23 mouse cellular contexts compared by ENCODE assay signal in the genomic region with DNA sequence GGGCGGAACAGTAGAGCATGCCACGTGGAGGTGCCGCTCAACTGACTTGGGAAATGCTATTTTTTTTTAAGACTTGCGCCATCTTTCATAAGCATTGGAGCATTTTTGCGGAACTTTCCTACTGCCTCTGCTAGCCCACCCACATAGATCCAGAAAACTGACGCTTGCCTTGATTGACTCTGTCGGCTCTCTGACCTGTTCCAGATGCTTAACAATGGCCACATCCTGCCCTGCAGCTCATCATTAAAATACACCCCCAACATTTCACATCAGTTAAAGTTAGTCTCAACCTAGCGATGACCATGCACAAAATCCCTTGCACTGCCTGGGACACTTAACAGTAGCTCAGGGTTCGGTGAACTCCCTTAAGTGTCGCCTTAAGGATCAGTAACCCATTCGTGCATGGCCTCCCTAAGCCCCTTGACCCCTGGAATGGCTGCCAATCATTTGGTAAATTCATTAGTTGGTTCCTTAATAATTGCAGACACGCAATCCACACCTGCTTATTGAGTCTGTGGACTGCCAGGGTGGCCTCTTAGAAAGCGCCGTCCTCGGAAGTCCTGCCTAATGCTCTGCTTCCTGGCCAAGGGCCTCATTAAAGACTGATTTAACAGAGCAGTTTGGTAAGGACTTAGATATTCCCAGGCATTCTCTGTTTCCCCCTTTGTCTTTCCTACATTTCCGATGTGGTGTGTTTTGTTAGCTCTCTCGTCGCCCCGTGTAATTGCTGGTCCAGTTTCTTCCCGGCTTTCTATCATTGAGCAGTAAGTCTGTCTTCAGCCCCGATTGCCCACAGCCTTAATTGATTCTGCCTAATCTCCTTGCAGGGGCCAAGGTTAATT. TPM values are rescaled to one million over a fixed set of nuclear protein-coding genes. Genes with fewer than 3 reads are reported as not detected.
DNase-seq lines count a peak whose midpoint lies in the region; ATAC-seq lines count a peak whose summit lies in the region.
"Had no signal": no experiment of that assay in that cellular context is flagged by ENCODE, and none has a peak within 500 bp of the region (broad histone marks: within the 10 kb centered on the region; RNA-seq: fewer than 3 reads in every experiment).

No protein-coding gene starts in this region.

- H3K4me3 ChIP-seq in midbrain, embryonic 12.5 days = no peak overlapping the region
- H3K4me3 ChIP-seq in midbrain, embryonic 15.5 days = no peak overlapping the region
- H3K4me3 ChIP-seq: heart, adult 2 months; left cerebral cortex, adult 2 months; lung, embryonic 15.5 days had no signal

- ATAC-seq in midbrain, embryonic 12.5 days (ENCODE audit: low FRiP score, low read depth) = no peak
- ATAC-seq in midbrain, embryonic 15.5 days (replicated peaks) = no peak
- ATAC-seq: forebrain, embryonic 14.5 days; hindbrain, postnatal 0 days had no signal

- 44% methylated on average over 21 of the region's 21 CpGs for WGBS in midbrain, embryonic 12.5 days
- 39% methylated on average over 21 of the region's 21 CpGs for WGBS in midbrain, embryonic 15.5 days

- H3K27ac ChIP-seq in midbrain, embryonic 12.5 days (replicated peaks) = no peak overlapping the region
- no peak overlapping the region for H3K27ac ChIP-seq in midbrain, embryonic 15.5 days
- H3K27ac ChIP-seq: heart, adult 2 months; hindbrain, postnatal 0 days; left cerebral cortex, adult 2 months; liver, embryonic 14.5 days; lung, embryonic 15.5 days had no signal

- H3K36me3 ChIP-seq in midbrain, embryonic 12.5 days = no peaks in the 10 kb centered on the region
- H3K36me3 ChIP-seq in midbrain, embryonic 15.5 days (replicated peaks) = no peaks in the 10 kb centered on the region
- H3K36me3 ChIP-seq: lung, embryonic 15.5 days had no signal

- H3K4me2 ChIP-seq in midbrain, embryonic 12.5 days (replicated peaks) = 0 out of 2 replicates have a peak overlapping the region, but pooled peaks have one; percentile 0
- H3K4me2 ChIP-seq in midbrain, embryonic 15.5 days = no peak overlapping the region
- H3K4me2 ChIP-seq: lung, embryonic 15.5 days had no signal

- peaks cover 20% of the 10 kb centered on the region for H3K27me3 ChIP-seq in midbrain, embryonic 12.5 days
- H3K27me3 ChIP-seq in midbrain, embryonic 15.5 days (replicated peaks) = no peaks in the 10 kb centered on the region
- H3K27me3 ChIP-seq: lung, embryonic 15.5 days had no signal

- no peak overlapping the region for H3K9ac ChIP-seq in midbrain, embryonic 12.5 days (replicated peaks)
- H3K9ac ChIP-seq in midbrain, embryonic 15.5 days = no peak overlapping the region
- H3K9ac ChIP-seq: liver, embryonic 14.5 days; lung, embryonic 15.5 days had no signal

- peaks cover 25% of the 10 kb centered on the region for H3K4me1 ChIP-seq in midbrain, embryonic 12.5 days
- H3K4me1 ChIP-seq in midbrain, embryonic 15.5 days = peaks cover 7% of the 10 kb centered on the region; the same call in 1 of the 2 replicates
- H3K4me1 ChIP-seq: lung, embryonic 15.5 days had no signal

- peak; percentile 39 for DNase-seq in embryo, embryonic 10.5 days (ENCODE audit: low spot score)
- DNase-seq in forelimb bud, embryonic 11.5 days (ENCODE audit: low read depth, low spot score) = peak; percentile 63
- DNase-seq in retina, embryonic 14.5 days (ENCODE audit: low spot score) = peak; percentile 72
- no peak for DNase-seq in right cerebral cortex, adult 18-20 months
- no peak for DNase-seq in urinary bladder, adult 2 months (ENCODE audit: low spot score)
- DNase-seq: adrenal gland, adult 2 months; cerebellum, adult 8-10 months; gastrocnemius, postnatal 14 days; heart, adult 2 months; heart, postnatal 4 days; kidney, adult 2 months; kidney, postnatal 25 days; left cerebral cortex, postnatal 4 days; lung, postnatal 4 days; thymus, adult 18-20 months had no signal

- no peaks in the 10 kb centered on the region for H3K9me3 ChIP-seq in midbrain, embryonic 12.5 days
- no peaks in the 10 kb centered on the region for H3K9me3 ChIP-seq in midbrain, embryonic 15.5 days
- H3K9me3 ChIP-seq: lung, embryonic 15.5 days had no signal

RNA-seq across cellular contexts. Expression of a gene that starts 25.7 kb away (rescaled TPM):
- 0.17 and 0.61 TPM in 2 replicates for polyA plus RNA-seq in midbrain, embryonic 12.5 days (2016; fragmentation: Nextera tagmentation; extraction: Ambion mirVana)
- 0.52 and 0.80 TPM in 2 replicates for polyA plus RNA-seq in midbrain, embryonic 15.5 days (2015; fragmentation: Nextera tagmentation; extraction: Ambion mirVana)
- 0.15 and 0.21 TPM in 2 replicates for polyA plus RNA-seq in urinary bladder, adult 2 months (2012; rRNA removed)
- polyA plus RNA-seq: C2C12; liver, embryonic 14.5 days had no signal

Comparison
In these comparisons a context has a peak if more than half of its experiments do, and no peak if none do; other contexts are left out.
1. DNase-seq: peak in embryo, embryonic 10.5 days (single experiment), forelimb bud, embryonic 11.5 days (single experiment) and retina, embryonic 14.5 days (single experiment); none in right cerebral cortex, adult 18-20 months (single experiment) and urinary bladder, adult 2 months (single experiment).